Mouse (Mus musculus): ENCODE results near the gene Aurkc. TPM values are rescaled to one million over a fixed set of nuclear protein-coding genes. Genes with fewer than 3 reads are reported as not detected.
"Not testable (repeated sequence)": the region's sequence is repeated elsewhere in the genome, so short reads cannot be mapped to it uniquely, and the experiment has no call there.

Gene Aurkc
- not detected in 2 replicates for polyA plus RNA-seq (2015; fragmentation: Nextera tagmentation; extraction: Ambion mirVana)

DNA sequence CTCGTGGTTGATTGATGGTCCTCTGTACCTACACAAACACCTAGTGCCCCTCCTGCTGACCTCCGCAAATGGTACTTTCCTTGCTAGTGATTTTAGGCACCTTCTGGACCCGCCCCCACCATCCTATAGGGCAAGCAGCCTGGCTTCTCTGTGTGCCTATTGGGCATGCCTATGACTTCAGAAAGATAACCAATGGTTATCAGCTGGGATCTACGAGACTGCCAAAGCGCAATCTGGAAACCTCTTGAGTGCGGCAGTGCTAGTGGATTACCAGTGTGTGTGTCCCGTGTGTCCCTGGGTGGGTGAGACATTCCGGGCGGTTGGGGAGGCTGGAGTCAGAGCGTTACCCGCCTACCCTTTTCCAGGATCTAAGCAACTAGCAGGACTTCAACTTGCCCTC, at the start of gene Aurkc:
Gene Aurkc, plus strand, starts transcription at position 50 of the 400 bp plus-strand sequence.
- not testable (repeated sequence) for H3K4me2 ChIP-seq; ATAC-seq (ENCODE audit: low read depth); H3K27ac ChIP-seq (replicated peaks); H3K36me3 ChIP-seq; H3K9me3 ChIP-seq; H3K4me1 ChIP-seq (replicated peaks); H3K9ac ChIP-seq; H3K27me3 ChIP-seq; H3K4me3 ChIP-seq
- whole genome bisulfite sequencing, result 87% methylated on average over 11 of the region's 11 CpGs

DNA sequence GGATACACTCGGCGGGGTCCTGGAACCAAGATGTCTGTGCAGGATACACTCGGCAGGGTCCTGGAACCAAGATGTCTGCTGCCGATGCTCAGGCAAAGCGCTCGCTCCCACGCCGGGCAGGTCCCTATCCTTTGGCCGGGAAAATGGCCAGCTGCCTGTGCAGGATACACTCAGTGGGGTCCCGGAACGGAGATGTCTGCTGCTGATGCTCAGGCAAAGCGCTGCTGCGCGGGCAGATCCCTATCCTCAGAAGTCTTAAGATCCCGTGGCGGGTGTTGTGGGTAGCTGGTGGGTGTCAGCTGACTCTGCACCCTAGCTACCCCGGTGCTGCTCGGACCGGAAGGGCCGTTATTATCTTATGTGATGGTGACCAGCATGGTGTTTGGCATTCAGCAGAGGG, 47.0 kb upstream of the Aurkc start:
- H3K9ac ChIP-seq; ATAC-seq (ENCODE audit: low read depth); H3K4me1 ChIP-seq (replicated peaks); H3K36me3 ChIP-seq; H3K27me3 ChIP-seq; H3K27ac ChIP-seq (replicated peaks); H3K4me2 ChIP-seq; H3K9me3 ChIP-seq; H3K4me3 ChIP-seq: not testable (repeated sequence)
- WGBS, result 92% methylated on average over 20 of the region's 20 CpGs

DNA sequence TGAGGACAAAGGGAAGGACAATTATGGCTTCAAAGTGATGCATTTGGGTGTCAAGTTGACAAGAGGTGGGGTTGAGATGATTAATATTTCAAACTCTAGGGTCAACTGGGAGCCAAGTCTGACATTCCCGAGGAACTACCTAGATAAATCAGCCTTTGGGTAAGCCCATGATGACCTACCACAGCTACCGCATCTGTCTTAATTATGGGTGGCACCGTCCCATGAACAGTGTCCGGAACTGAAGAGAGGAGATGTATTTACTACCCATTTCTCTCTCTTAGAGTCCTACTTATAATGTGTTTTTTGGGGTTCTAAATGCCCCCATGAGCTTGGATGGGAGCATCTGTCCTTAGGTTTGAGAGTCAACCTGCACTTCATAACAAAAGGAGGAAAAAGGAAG, 38.5 kb upstream of the Aurkc start:
- no peaks in the 10 kb centered on the region for H3K4me1 ChIP-seq (replicated peaks)
- H3K36me3 ChIP-seq, result peaks cover 5% of the 10 kb centered on the region; the same call in 1 of the 2 replicates
- ATAC-seq (ENCODE audit: low read depth), result no peak
- no peak overlapping the region for H3K9ac ChIP-seq
- H3K4me2 ChIP-seq, result no peak overlapping the region
- WGBS, result 88% methylated on average over 4 of the region's 4 CpGs
- no peak overlapping the region for H3K27ac ChIP-seq (replicated peaks)
- H3K27me3 ChIP-seq, result no peaks in the 10 kb centered on the region
- H3K4me3 ChIP-seq, result no peak overlapping the region
- H3K9me3 ChIP-seq, result no peaks in the 10 kb centered on the region

DNA sequence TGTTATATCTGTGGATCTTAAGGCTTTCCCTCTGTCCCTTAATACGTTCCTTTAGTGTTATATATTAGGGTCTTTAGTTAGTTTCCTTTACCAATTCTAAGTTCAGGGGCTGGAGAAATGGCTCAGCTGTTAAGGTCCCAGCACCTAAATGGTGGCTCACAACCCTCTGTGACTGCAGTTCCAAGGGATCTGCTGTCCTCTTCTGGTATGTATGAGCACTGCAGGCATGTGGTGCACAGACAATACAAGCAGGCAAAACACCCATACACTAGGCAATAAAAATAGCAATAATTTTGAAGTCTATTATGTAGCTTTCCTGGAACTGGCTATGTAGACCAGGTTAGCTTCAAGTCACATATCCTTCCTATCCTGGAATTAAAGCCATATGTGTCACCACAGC, 36.5 kb upstream of the Aurkc start:
- H3K9ac ChIP-seq, result no peak overlapping the region
- H3K4me3 ChIP-seq, result no peak overlapping the region
- H3K36me3 ChIP-seq, result peaks cover 13% of the 10 kb centered on the region
- no peaks in the 10 kb centered on the region for H3K4me1 ChIP-seq (replicated peaks)
- 88% methylated on average over 1 of the region's 1 CpGs for WGBS
- H3K27me3 ChIP-seq, result no peaks in the 10 kb centered on the region
- H3K27ac ChIP-seq (replicated peaks), result no peak overlapping the region
- no peaks in the 10 kb centered on the region for H3K9me3 ChIP-seq
- no peak for ATAC-seq (ENCODE audit: low read depth)
- no peak overlapping the region for H3K4me2 ChIP-seq

DNA sequence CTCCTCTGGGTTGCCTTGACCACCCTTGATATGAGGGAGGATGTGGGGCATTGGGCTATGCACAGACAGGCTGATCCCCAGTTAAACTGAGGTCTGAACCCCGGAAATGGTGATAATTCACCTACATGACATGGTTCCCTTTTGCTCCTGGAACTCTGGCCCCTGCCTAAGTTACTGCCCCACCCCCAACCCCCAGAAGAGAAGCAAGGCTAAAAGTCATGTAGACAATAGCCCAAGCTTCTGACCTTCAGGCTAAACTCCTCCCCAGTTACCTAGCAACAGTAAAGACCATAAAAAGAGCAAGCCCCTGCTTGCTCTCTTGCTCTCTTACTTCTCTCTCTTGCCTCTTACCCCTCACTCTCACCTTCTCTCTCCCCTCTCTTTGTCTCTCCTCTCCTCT, 21.5 kb upstream of the Aurkc start:
- Histone ChIP-seq H3K9ac (no peak overlapping the region), H3K4me2 (no peak overlapping the region), H3K4me1 (replicated peaks) (no peaks in the 10 kb centered on the region), H3K27me3 (no peaks in the 10 kb centered on the region), H3K4me3 (no peak overlapping the region), H3K9me3 (0 out of 2 replicates have a peak, but pooled peaks cover 5% of the 10 kb centered on the region), H3K27ac (replicated peaks) (no peak overlapping the region), H3K36me3 (no peaks in the 10 kb centered on the region)
- no peak for ATAC-seq (ENCODE audit: low read depth)
- 54% methylated on average over 1 of the region's 1 CpGs for WGBS

DNA sequence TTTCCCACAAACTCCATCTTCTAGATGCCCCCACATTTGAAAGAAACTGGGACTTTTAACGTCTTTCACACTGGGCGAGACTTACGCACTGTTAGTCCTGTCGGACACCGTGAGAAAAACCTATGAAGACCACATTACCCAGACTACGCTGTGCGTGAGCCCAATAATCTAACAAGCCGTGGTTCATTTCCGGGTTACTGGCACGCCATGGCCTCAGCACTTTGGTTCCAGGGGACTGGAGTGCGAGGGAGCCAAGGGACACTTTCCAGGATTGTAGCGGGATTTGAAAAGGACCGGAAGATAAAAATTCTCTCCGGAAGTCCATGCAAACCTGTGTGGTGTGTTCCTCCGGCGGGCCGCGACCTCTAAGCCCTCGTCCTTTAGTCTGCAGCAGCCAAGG, 18.2 kb upstream of the Aurkc start:
- Histone ChIP-seq H3K36me3 (no peaks in the 10 kb centered on the region), H3K27me3 (no peaks in the 10 kb centered on the region), H3K9ac (no peak overlapping the region), H3K27ac (replicated peaks) (no peak overlapping the region), H3K4me1 (replicated peaks) (no peaks in the 10 kb centered on the region), H3K4me3 (no peak overlapping the region), H3K9me3 (0 out of 2 replicates have a peak, but pooled peaks cover 5% of the 10 kb centered on the region), H3K4me2 (no peak overlapping the region)
- WGBS, result 92% methylated on average over 19 of the region's 19 CpGs
- ATAC-seq (ENCODE audit: low read depth), result no peak

DNA sequence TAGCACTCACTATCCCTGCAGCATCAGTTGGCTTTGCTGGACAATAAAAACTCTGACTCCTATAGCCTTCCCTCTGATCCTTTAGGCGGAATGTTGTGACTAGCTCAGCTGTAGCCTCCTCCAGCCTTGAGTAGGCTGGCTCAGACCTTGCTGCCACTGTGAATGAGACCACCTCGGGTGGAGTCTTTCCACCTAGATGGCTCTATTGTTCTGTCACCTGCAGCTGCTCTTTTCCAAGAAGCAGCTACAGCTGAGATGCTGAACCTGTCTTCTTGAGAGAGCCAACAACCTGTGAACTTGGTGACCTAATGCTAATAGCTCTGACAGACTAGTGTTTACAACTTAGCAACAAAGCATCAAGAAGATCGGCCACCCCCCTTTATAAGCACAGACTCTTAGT, 3.8 kb downstream of the Aurkc start:
- H3K36me3 ChIP-seq; H3K9ac ChIP-seq; H3K4me3 ChIP-seq; H3K4me2 ChIP-seq; H3K27me3 ChIP-seq; ATAC-seq (ENCODE audit: low read depth); H3K27ac ChIP-seq (replicated peaks); H3K4me1 ChIP-seq (replicated peaks); H3K9me3 ChIP-seq: not testable (repeated sequence)
- WGBS, result 51% methylated on average over 3 of the region's 3 CpGs

DNA sequence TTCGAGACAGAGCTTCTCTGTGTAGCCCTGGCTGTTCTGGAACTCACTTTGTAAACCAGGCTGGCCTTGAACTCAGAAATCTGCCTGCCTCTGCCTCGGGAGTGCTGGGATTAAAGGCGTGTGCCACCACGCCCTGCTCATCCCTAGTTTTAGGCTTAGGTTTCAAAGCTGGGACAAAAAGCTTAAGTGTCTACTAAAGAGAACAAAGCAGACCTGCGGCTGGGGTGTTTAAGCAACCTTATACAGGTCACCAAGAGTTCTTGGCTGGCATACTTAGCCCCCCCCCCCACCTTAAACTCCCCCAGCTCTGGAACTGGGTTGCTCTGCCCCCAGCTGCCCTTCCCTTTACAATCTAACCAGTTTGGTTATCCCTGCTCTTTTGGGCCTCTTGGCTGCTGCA, 10.3 kb downstream of the Aurkc start:
- H3K27ac ChIP-seq (replicated peaks), result not testable (repeated sequence)
- 77% methylated on average over 5 of the region's 5 CpGs for WGBS

DNA sequence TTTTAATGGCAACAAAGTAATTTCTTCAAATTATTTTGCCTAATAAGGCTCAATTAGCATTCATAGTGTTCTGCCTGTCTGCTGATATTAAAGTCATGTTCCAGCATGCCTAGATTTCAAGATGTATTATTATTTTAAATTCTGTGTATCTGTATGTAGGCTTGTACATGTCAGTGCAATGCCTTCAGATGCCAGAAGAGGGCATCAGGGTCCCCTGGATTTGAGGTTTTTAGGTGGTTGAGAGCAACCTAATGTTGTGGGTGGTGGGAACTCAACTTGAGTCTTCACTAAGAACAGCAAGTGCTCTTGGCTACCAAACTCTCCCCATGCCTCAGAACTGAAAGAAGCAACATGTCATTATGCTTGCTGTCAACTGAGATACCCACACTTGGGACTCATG, 32.3 kb downstream of the Aurkc start:
- Histone ChIP-seq H3K36me3 (no peaks in the 10 kb centered on the region), H3K27ac (replicated peaks) (no peak overlapping the region)
- ATAC-seq (ENCODE audit: low read depth), result no peak

More for the DNA sequence above, 10.3 kb downstream of the Aurkc start:
- not testable (repeated sequence) for H3K4me2 ChIP-seq; ATAC-seq (ENCODE audit: low read depth); H3K4me3 ChIP-seq; H3K9ac ChIP-seq; H3K27me3 ChIP-seq; H3K36me3 ChIP-seq; H3K4me1 ChIP-seq (replicated peaks); H3K9me3 ChIP-seq

DNA sequence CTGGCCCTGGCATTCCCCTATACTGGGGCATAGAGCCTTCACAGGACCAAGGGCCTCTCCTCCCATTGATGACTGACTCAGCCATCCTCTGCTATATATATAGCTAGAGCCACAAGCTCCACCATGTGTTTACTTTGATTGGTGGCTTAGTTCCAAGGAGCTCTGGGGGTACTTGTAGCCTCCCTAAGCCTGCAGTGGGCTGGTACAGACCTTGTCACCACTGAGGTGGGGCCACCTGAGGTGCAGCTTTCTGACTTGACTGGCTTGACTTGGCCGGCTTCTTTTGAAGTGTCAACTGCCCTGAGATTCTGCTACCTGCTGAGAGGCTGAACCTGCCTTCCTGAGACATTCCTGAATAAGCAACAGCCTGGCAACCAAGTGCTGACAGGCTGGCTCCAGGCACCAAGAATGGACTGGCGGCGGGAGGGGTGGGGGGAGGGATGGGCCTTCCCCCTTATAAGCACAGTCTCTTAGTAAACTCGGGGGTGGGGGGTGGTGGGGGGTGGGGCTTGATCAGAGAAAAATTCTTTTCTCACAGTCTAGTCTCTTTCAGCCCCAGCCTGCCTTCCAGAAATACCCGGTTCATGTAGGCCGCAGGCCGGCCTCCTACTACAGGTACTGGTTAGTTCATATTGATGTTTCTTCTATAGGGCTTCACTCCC, 54.7 kb downstream of the Aurkc start:
- not testable (repeated sequence) for H3K27ac ChIP-seq (replicated peaks); H3K27me3 ChIP-seq; H3K4me2 ChIP-seq; H3K4me3 ChIP-seq; H3K36me3 ChIP-seq; H3K4me1 ChIP-seq (replicated peaks); ATAC-seq (ENCODE audit: low read depth); H3K9ac ChIP-seq; H3K9me3 ChIP-seq
- 62% methylated on average over 7 of the region's 7 CpGs for WGBS

More for the DNA sequence above, 32.3 kb downstream of the Aurkc start:
- no peak overlapping the region for H3K4me3 ChIP-seq
- no peak overlapping the region for H3K4me2 ChIP-seq
- no peaks in the 10 kb centered on the region for H3K4me1 ChIP-seq (replicated peaks)
- no peaks in the 10 kb centered on the region for H3K27me3 ChIP-seq
- H3K9ac ChIP-seq, result no peak overlapping the region
- peaks cover 3% of the 10 kb centered on the region; the same call in 1 of the 2 replicates for H3K9me3 ChIP-seq

Other genes starting within 250 kb of the Aurkc start
- 22.1 and 22.3 TPM in 2 replicates for gene Zfp954, start 126.2 kb downstream of the Aurkc start, polyA plus RNA-seq (2015; fragmentation: Nextera tagmentation; extraction: Ambion mirVana)
- 14.7 and 16.1 TPM in 2 replicates for gene Zfp773, start 141.5 kb downstream of the Aurkc start, polyA plus RNA-seq (2015; fragmentation: Nextera tagmentation; extraction: Ambion mirVana)
- 2.9 and 3.2 TPM in 2 replicates for gene Zfp418, start 176.0 kb downstream of the Aurkc start, polyA plus RNA-seq (2015; fragmentation: Nextera tagmentation; extraction: Ambion mirVana)
- gene Zfp772, start 214.7 kb downstream of the Aurkc start, polyA plus RNA-seq (2015; fragmentation: Nextera tagmentation; extraction: Ambion mirVana), result 8.7 and 9.2 TPM in 2 replicates